Mouse (Mus musculus) hindbrain, embryonic 10.5 days (tissue): ENCODE results near the gene Rps11. TPM values are rescaled to one million over a fixed set of nuclear protein-coding genes. Genes with fewer than 3 reads are reported as not detected.
"Not testable (repeated sequence)": the region's sequence is repeated elsewhere in the genome, so short reads cannot be mapped to it uniquely, and the experiment has no call there.

Experiments used
- DNase-seq: peaks from one replicate; pipeline ENCODE4 v3.0.0-alpha.2; 2017; ENCODE audit warnings: low spot score
- H3K27ac ChIP-seq: fragments of 300-500 bp; sonication (generic); 2 replicates; pipeline ENCODE4 v1.5.1; 2016; ENCODE audit warnings: mild to moderate bottlenecking, moderate library complexity
- H3K27me3 ChIP-seq: fragments of 300-500 bp; sonication (generic); 2 replicates; pipeline ENCODE4 v1.6.1; 2016; ENCODE audit warnings: mild to moderate bottlenecking; ENCODE audit not compliant: poor library complexity, insufficient read depth, severe bottlenecking
- H3K36me3 ChIP-seq: fragments of 300-500 bp; sonication (generic); 2 replicates; pipeline ENCODE4 v1.6.1; 2016; ENCODE audit warnings: mild to moderate bottlenecking, moderate library complexity
- H3K4me1 ChIP-seq: fragments of 300-500 bp; sonication (generic); replicated peaks from 2 replicates; pipeline ENCODE4 v1.6.1; 2016; ENCODE audit warnings: mild to moderate bottlenecking
- H3K4me3 ChIP-seq: fragments of 300-500 bp; sonication (generic); 2 replicates; pipeline ENCODE4 v1.5.1; 2016; ENCODE audit warnings: mild to moderate bottlenecking, moderate library complexity
- H3K9me3 ChIP-seq: fragments of 300-500 bp; sonication (generic); 2 replicates; pipeline ENCODE4 v1.6.1; 2016; ENCODE audit warnings: mild to moderate bottlenecking, moderate library complexity
- WGBS: fragments of 180-500 bp; shearing (Covaris S2); methylation state at CpG from one replicate; pipeline ENCODE4 v1.1.7; 2016; 5-methylcytosine and 5-hydroxymethylcytosine counted together
- polyA plus RNA-seq: library from polyadenylated mRNA; unstranded; fragments of >200 nt; fragmentation: Nextera tagmentation; extraction: Ambion mirVana; gene quantifications from 2 replicates; pipeline ENCODE4 v1.2.1, GENCODE M21; 2016

Gene Rps11
- polyA plus RNA-seq, result 1,526 and 1,700 TPM in 2 replicates

DNA sequence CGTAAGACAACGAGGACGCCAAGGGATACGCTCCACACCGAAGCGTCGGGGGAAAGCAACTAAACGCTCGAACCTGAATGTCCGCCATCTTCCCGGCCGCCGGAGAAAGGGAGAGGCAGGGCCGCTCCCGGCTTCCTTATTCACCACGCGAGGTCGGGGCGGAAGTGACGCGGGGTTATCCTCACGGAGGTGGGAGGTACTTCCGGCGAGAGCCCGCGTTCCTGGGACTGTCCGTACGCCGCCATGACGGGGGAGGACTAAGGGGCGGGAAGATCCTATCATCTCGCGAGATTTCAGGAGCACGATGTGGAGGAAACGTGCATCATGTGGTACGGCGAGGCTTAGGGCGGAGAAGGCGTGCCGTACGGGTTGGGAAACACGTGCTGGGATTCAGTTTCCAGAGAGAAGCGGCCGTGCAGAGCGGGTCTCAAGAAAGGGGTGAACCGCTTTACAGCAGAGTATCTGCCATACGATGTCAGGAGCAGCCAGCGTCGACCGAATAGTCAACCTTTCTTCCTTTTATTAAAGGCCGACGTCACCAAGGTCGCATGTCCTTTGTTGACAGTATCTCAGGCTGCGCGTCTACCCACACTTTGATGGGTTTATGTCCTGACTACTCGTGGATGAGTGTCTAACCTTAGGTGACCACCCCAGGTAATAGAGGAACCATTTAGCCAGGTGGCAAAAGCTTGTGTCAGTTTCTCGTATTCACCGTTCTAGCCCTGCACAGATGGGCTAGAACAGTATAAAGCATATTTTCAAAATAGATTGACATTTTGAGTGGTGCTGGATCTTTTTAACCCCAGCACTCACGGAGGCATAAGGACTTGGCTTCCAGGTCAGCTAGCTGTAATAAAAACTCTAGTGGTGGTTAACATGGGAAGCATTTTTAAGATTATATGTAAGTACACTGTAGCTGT lies at the start of gene Rps11:
Gene Rps11 (minus strand): TSS at position 216 of the 920 bp plus-strand sequence.
- Histone ChIP-seq H3K9me3 (no peaks in the 10 kb centered on the region), H3K4me3 (peak within 1 kb of the TSS; percentile 90), H3K27ac (peak within 1 kb of the TSS; percentile 99), H3K36me3 (peaks cover 71% of the 10 kb centered on the region), H3K4me1 (peaks cover 61% of the 10 kb centered on the region), H3K27me3 (no peaks in the 10 kb centered on the region)
- under 1% methylated on average over 59 of the region's 59 CpGs for WGBS
- peak; percentile 99 for DNase-seq

DNA sequence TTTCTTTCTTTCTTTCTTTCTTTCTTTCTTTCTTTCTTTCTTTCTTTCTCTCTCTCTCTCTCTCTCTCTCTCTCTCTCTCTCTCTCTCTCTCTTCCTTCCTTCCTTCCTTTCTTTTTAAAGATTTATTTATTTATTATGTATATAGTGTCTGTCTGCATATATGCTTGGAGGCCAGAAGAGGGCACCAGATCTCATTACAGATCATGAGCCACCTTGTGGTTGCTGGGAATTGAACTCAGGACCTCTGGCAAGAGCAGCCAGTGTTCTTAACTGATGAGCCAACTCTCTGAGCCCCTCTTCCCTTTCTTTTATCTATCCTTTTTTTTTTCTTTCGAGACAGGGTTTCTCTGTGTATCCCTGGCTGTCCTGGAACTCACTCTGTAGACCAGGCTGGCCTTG lies 49.5 kb upstream of the Rps11 start:
- WGBS, result 52% methylated on average over 1 of the region's 1 CpGs
- not testable (repeated sequence) for H3K36me3 ChIP-seq, H3K4me3 ChIP-seq, DNase-seq, H3K27ac ChIP-seq
- H3K4me1 ChIP-seq, result peaks cover 30% of the 10 kb centered on the region
- peaks cover 38% of the 10 kb centered on the region for H3K9me3 ChIP-seq
- peaks cover 99% of the 10 kb centered on the region for H3K27me3 ChIP-seq

DNA sequence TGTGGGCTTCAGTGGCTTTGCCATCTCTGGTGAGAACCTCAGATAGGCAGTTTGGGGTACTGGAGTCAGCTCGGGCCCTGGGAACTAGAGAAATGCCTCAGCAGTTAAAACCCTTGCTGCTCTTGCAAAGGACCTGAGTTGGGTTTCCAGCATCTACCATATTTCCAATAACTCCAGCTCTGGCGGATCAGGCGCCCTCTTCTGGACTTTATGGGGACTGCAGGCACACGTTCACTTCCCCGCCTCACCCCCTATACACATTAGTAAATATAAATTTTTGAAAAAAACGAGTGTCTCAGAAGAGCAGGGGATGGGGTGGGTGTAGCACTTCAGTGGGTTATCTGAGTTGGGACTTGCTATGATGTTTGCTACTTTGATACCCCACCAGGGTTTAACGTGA lies 48.7 kb upstream of the Rps11 start:
- Histone ChIP-seq H3K27ac (no peak overlapping the region), H3K9me3 (peaks cover 39% of the 10 kb centered on the region), H3K27me3 (peaks cover 99% of the 10 kb centered on the region), H3K4me3 (no peak overlapping the region), H3K36me3 (no peaks in the 10 kb centered on the region), H3K4me1 (peaks cover 38% of the 10 kb centered on the region)
- no peak for DNase-seq
- WGBS, result 57% methylated on average over 7 of the region's 7 CpGs

GRCm38 (mm10) chr7:45169495-45169894 lies 45.3 kb upstream of the Rps11 start:
- Histone ChIP-seq H3K4me1 (peaks cover 22% of the 10 kb centered on the region), H3K27ac (no peak overlapping the region), H3K9me3 (peaks cover 39% of the 10 kb centered on the region), H3K27me3 (peaks cover 99% of the 10 kb centered on the region), H3K36me3 (no peaks in the 10 kb centered on the region), H3K4me3 (no peak overlapping the region)
- 91% methylated on average over 3 of the region's 3 CpGs for WGBS
- no peak for DNase-seq

GRCm38 (mm10) chr7:45168656-45169055 lies 44.4 kb upstream of the Rps11 start:
- Histone ChIP-seq H3K9me3 (peaks cover 39% of the 10 kb centered on the region), H3K4me1 (peaks cover 28% of the 10 kb centered on the region), H3K27ac (no peak overlapping the region; the same call in 1 of the 2 replicates), H3K27me3 (peaks cover 99% of the 10 kb centered on the region), H3K4me3 (0 out of 2 replicates have a peak overlapping the region, but pooled peaks have one; percentile 2), H3K36me3 (no peaks in the 10 kb centered on the region)
- no peak for DNase-seq
- WGBS, result 6% methylated on average over 24 of the region's 24 CpGs

DNA sequence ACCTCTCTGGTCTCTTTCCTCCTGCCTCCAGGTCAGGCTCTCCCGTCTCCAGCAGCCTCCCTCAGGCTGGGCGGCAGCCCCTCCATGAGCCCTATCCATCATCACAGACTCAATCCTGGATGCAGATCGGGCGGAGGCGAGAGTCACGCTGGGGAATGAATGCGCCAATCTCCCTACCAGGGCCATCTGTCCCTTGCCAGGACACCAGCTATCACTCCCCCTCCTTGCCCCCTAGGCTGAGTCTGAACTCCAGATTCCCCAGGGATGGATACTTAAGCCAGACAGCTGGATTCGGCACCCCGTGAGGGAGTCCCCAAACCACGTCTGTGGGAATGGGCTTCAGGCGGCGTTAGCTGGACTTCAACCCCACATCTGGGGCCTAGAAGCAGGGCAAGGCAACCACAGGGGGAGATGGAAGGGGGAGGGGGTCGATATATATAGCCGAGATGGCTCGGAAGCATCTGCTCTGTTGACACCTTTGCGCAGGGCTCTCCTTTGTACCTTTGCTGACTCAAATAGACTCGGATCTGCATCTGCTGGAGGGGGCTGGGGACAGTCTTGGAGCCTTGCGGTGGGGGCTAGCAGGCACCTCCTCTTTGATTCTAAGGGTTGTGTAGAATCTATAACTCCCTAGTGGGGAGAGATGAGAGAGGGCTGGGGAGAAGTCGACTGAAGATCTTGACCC lies 43.7 kb upstream of the Rps11 start:
- Histone ChIP-seq H3K4me1 (peaks cover 30% of the 10 kb centered on the region), H3K27ac (peak overlapping the region; percentile 66), H3K9me3 (peaks cover 38% of the 10 kb centered on the region), H3K36me3 (no peaks in the 10 kb centered on the region), H3K4me3 (peak overlapping the region; percentile 16; the same call in 1 of the 2 replicates), H3K27me3 (peaks cover 100% of the 10 kb centered on the region)
- no peak for DNase-seq
- 2% methylated on average over 19 of the region's 19 CpGs for WGBS

- H3K36me3 ChIP-seq, result no peaks in the 10 kb centered on the region
- DNase-seq, result no peak
- peak overlapping the region; percentile 16; the same call in 1 of the 2 replicates for H3K4me3 ChIP-seq
- H3K27ac ChIP-seq, result peak overlapping the region; percentile 51; the same call in 1 of the 2 replicates
- WGBS, result 26% methylated on average over 10 of the region's 10 CpGs
- peaks cover 31% of the 10 kb centered on the region for H3K9me3 ChIP-seq
- peaks cover 38% of the 10 kb centered on the region for H3K4me1 ChIP-seq
- H3K27me3 ChIP-seq, result peaks cover 98% of the 10 kb centered on the region
These were observed 42.7 kb upstream of the Rps11 start for GRCm38 (mm10) chr7:45166950-45167401.

- peaks cover 44% of the 10 kb centered on the region for H3K4me1 ChIP-seq
- H3K27ac ChIP-seq, result no peak overlapping the region
- H3K9me3 ChIP-seq, result peaks cover 20% of the 10 kb centered on the region
- WGBS, result 38% methylated on average over 11 of the region's 11 CpGs
- H3K36me3 ChIP-seq, result peaks cover 5% of the 10 kb centered on the region
- no peak overlapping the region for H3K4me3 ChIP-seq
- H3K27me3 ChIP-seq, result peaks cover 85% of the 10 kb centered on the region
- no peak for DNase-seq
These were observed 41.5 kb upstream of the Rps11 start for GRCm38 (mm10) chr7:45165701-45166100.

GRCm38 (mm10) chr7:45164833-45165232 lies 40.6 kb upstream of the Rps11 start:
- H3K27ac ChIP-seq, result no peak overlapping the region
- no peak for DNase-seq
- 70% methylated on average over 5 of the region's 5 CpGs for WGBS
- peaks cover 12% of the 10 kb centered on the region for H3K9me3 ChIP-seq
- peaks cover 44% of the 10 kb centered on the region for H3K4me1 ChIP-seq
- H3K36me3 ChIP-seq, result peaks cover 14% of the 10 kb centered on the region
- H3K27me3 ChIP-seq, result peaks cover 77% of the 10 kb centered on the region
- H3K4me3 ChIP-seq, result no peak overlapping the region

DNA sequence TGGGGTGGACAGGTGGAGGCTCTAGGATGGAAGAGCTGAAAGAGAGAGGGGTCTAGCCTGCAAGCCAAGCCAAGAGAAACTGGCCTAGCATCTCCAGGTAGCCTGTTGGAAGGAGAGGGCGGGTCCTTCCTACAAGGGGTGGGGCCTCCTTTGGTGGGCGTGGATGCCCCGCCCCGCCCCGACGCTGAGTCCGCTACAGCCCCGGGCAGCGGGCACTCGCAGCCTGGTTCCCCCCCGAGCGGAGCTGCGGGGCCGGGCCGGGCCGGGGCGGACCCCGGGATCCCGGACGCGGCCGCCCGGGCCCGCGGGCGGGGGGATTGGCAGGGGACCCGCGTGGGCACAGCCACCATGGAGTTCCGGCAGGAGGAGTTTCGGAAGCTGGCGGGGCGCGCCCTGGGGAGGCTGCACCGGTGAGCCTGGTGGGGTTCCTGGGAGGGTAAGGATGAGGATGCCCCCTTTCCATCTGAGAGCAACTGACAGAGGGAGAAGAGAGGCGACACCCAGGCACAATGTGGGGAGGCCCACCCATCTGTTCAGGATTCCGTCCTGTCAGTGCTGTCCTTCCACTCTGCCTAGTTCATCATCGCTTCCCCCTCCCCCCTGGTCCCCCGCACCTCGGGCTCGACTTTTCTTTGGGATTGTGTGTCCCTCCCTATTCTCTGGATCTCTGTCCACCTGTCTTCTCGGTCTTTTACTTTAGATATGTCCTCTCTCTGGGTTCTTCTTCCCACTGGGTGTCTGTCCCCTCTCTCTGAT lies 39.7 kb upstream of the Rps11 start, which contains the start of gene Slc17a7:
Gene Slc17a7 (plus strand): TSS at position 215 of the 756 bp plus-strand sequence.
- H3K27me3 ChIP-seq, result peaks cover 67% of the 10 kb centered on the region
- peaks cover 23% of the 10 kb centered on the region for H3K36me3 ChIP-seq
- H3K4me3 ChIP-seq, result peak within 1 kb of the TSS; percentile 52
- H3K27ac ChIP-seq, result peak within 1 kb of the TSS; percentile 53; the same call in 1 of the 2 replicates
- no peak for DNase-seq
- H3K4me1 ChIP-seq, result peaks cover 44% of the 10 kb centered on the region
- WGBS, result 1% methylated on average over 41 of the region's 41 CpGs
- H3K9me3 ChIP-seq, result peaks cover 3% of the 10 kb centered on the region

GRCm38 (mm10) chr7:45162996-45163615 lies 38.9 kb upstream of the Rps11 start:
- DNase-seq, result no peak
- peaks cover 36% of the 10 kb centered on the region for H3K4me1 ChIP-seq
- H3K27ac ChIP-seq, result no peak overlapping the region
- H3K27me3 ChIP-seq, result peaks cover 59% of the 10 kb centered on the region
- H3K36me3 ChIP-seq, result peaks cover 31% of the 10 kb centered on the region
- 73% methylated on average over 9 of the region's 9 CpGs for WGBS
- H3K4me3 ChIP-seq, result peak overlapping the region; percentile 52; the same call in 1 of the 2 replicates
- H3K9me3 ChIP-seq, result no peaks in the 10 kb centered on the region

- peaks cover 31% of the 10 kb centered on the region for H3K4me1 ChIP-seq
- H3K27ac ChIP-seq, result peak overlapping the region; percentile 66; the same call in 1 of the 2 replicates
- peak overlapping the region; percentile 52 for H3K4me3 ChIP-seq
- H3K36me3 ChIP-seq, result peaks cover 36% of the 10 kb centered on the region
- no peaks in the 10 kb centered on the region for H3K9me3 ChIP-seq
- 27% methylated on average over 6 of the region's 6 CpGs for WGBS
- H3K27me3 ChIP-seq, result peaks cover 54% of the 10 kb centered on the region
- DNase-seq, result no peak
These were observed 38.3 kb upstream of the Rps11 start for GRCm38 (mm10) chr7:45162551-45162950.
